Mouse (Mus musculus) embryonic fibroblast, embryonic 13.5 days (primary cell): Measurements from ENCODE around the gene Cntn4.

Source experiments
- CTCF ChIP-seq: IDR thresholded peaks from 2 replicates; pipeline ENCODE4 v1.5.1; 2011; ENCODE audit warnings: mild to moderate bottlenecking, control low read depth, low read length, moderate library complexity, borderline replicate concordance; ENCODE audit not compliant: insufficient read depth
- POLR2A ChIP-seq: IDR thresholded peaks from 2 replicates; pipeline ENCODE4 v1.6.1; 2011; ENCODE audit warnings: low read depth, mild to moderate bottlenecking, control low read depth, low read length, moderate library complexity

DNA sequence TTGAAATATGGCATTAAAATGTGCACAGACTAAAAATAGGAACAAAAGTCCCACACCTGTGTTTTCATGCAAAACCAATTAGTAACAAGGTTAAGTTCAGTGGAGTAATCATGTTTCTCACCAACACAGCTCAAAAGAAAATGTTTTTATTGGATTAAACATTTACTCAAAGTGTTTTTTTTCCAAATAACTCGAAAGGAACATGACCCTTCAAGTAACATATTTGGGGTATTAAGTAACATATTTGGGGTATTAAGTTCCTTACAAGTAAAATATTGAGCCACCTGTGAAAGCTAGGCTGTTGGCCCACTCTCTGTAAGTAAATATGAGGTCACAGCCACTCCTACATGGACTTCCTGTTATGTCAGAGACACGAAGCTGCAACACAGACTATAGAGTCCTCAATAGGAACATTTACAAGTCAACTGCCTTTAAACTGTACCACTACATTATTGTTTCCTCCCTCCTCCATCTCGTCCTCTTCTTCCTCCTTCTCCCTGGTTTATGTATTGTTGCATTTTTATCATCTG is 1028.1 kb downstream of the Cntn4 start:
- TF ChIP-seq CTCF (no peak), POLR2A (no peak)
